Mouse (Mus musculus) naive thymus-derived CD4-positive, alpha-beta T cell, adult 5 months (primary cell): ENCODE data around the gene Eif2b2. TPM values are rescaled to one million over a fixed set of nuclear protein-coding genes. Genes with fewer than 3 reads are reported as not detected.

Experiments used
- polyA plus RNA-seq: library from polyadenylated mRNA; unstranded; fragments of 100-300 nt; shearing (Covaris generic); gene quantifications from one replicate; pipeline ENCODE4 v1.2.1, GENCODE M21; 2017

The Eif2b2 gene
- 92.5 TPM for polyA plus RNA-seq

DNA sequence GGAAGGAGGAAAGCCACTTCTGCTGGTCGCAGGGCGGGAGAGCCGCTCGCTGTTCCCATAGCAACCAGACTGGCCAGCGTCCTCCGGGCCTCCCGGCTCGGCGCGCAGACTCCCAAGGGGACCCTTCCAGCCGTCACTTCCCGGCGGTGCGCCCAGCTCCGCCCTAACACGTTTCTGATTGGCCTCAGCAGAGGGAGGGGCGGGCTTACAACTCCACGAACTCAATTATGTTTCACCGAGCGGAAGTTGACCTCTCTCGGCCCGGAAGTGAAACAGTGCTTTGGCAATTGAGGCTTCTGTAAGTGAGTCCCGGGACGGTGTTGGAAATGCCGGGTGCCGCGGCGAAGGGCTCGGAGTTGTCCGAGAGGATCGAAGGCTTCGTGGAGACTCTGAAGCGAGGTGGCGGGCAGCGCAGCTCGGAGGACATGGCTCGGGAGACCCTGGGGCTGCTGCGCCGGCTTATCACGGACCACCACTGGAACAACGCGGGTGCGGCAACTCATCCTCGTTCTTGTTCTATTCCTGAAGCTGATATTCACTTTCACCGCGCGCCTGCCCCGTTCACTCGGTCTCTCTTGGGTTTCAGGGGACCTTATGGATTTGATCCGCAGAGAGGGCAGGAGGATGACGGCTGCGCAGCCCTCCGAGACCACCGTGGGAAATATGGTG is at the start of gene Eif2b2:
Eif2b2 (plus strand) TSS at position 246 of the 669 bp plus-strand sequence.

DNA sequence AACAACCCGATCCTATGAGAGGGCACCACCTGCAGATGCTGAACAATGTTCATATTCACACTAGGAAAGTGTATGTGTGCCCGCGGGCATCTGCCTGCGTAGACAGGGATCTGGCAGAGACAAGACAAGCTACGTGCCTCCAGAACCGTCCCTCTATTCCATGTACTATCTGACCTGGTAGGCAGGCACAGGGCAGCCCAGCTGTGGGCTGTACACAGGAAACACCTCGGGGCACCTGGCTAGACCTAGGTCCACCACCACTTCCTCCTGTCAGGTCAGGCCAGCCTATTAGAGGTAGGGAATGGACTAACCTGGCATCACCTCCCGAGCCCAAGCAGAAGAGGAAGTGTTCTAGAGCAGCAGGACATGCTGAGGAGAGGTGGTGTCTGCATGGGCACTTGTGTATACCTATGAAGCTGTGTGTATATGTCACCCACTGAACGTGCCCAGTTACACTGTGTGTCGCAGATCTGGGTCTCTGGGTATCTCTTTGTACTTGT is 41.5 kb upstream of the Eif2b2 start, which contains the start of gene Pgf:
Pgf (minus strand) TSS at position 51 of the 500 bp plus-strand sequence.

DNA sequence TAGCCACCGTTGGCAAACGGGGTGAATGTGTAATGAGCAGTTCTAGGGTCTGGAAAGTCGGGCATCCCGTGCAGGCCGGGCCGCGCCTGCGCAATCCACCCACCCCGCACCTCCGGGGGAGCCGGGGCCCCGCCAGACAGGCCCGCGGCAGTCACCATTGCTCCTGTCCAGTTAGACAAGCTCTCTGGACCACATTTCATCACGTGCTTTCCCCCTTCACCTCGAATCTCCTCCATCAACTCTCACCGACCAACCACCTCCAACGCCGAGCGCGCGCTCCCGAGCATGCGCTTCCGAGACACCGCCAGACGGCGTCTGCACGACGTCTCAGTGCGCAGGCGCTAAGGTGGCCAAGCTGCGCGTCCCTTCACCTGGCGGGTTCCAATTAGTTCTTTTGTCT is 51.0 kb downstream of the Eif2b2 start, which contains the start of gene Mlh3:
Mlh3 (minus strand) TSS at position 281 of the 400 bp plus-strand sequence.

Other genes starting within 250 kb of the Eif2b2 start
- gene Fcf1, start 248.6 kb upstream of the Eif2b2 start, polyA plus RNA-seq, result 108 TPM
- gene Arel1, start 248.6 kb upstream of the Eif2b2 start, polyA plus RNA-seq, result 16.8 TPM
- 36.4 TPM for gene Ylpm1, start 223.2 kb upstream of the Eif2b2 start, polyA plus RNA-seq
- 3.9 TPM for gene Prox2, start 108.7 kb upstream of the Eif2b2 start, polyA plus RNA-seq
- gene Dlst, start 108.6 kb upstream of the Eif2b2 start, polyA plus RNA-seq, result 124 TPM
- 2.2 TPM for gene Rps6kl1, start 68.2 kb upstream of the Eif2b2 start, polyA plus RNA-seq
- gene Pgf, start 41.7 kb upstream of the Eif2b2 start, polyA plus RNA-seq, result not detected
- 6.7 TPM for gene Mlh3, start 51.1 kb downstream of the Eif2b2 start, polyA plus RNA-seq
- gene Acyp1, start 69.0 kb downstream of the Eif2b2 start, polyA plus RNA-seq, result 32.5 TPM
- 0.25 TPM for gene Zc2hc1c, start 69.1 kb downstream of the Eif2b2 start, polyA plus RNA-seq
- 27.8 TPM for gene Nek9, start 119.9 kb downstream of the Eif2b2 start, polyA plus RNA-seq
- gene Tmed10, start 155.4 kb downstream of the Eif2b2 start, polyA plus RNA-seq, result 239 TPM